Mouse (Mus musculus) urinary bladder, postnatal 25 days (tissue): ENCODE measurements at regions not wholly inside any gene's neighbourhood (a gene's known extent, or its start where the extent isn't known, plus 50 kb on each side); places are given as distances from the start of the nearest gene placed in this dataset.

Source experiments
- DNase-seq: peaks from one replicate; pipeline ENCODE4 v3.0.0; 2022; ENCODE audit warnings: low spot score

GRCm38 (mm10) chr9:47129101-47129500 lies 130.6 kb downstream of the Gm4791 start:
- DNase-seq, result no peak

GRCm38 (mm10) chr9:47133454-47133853 lies 134.9 kb downstream of the Gm4791 start:
- DNase-seq, result no peak

GRCm38 (mm10) chr9:47133873-47134272 lies 135.3 kb downstream of the Gm4791 start:
- no peak for DNase-seq

- no peak for DNase-seq
These were observed 135.9 kb downstream of the Gm4791 start for GRCm38 (mm10) chr9:47134479-47134878.

- DNase-seq, result no peak
These were observed 138.1 kb downstream of the Gm4791 start for GRCm38 (mm10) chr9:47136641-47137040.

- DNase-seq, result no peak
These were observed 154.9 kb downstream of the Gm4791 start for GRCm38 (mm10) chr9:47153471-47153870.

GRCm38 (mm10) chr9:47165480-47166131 lies 167.1 kb downstream of the Gm4791 start:
- DNase-seq, result no peak

- DNase-seq, result peak; percentile 7
These were observed 169.2 kb downstream of the Gm4791 start for GRCm38 (mm10) chr9:47167681-47168240.

- no peak for DNase-seq
These were observed 177.5 kb downstream of the Gm4791 start for GRCm38 (mm10) chr9:47176044-47176443.

GRCm38 (mm10) chr9:47218101-47218500 lies 219.6 kb downstream of the Gm4791 start:
- no peak for DNase-seq

- DNase-seq, result no peak
These were observed 225.0 kb downstream of the Gm4791 start for GRCm38 (mm10) chr9:47223536-47223935.

- no peak for DNase-seq
These were observed 225.7 kb downstream of the Gm4791 start for GRCm38 (mm10) chr9:47224249-47224648.

- no peak for DNase-seq
These were observed 228.1 kb downstream of the Gm4791 start for GRCm38 (mm10) chr9:47226476-47227271.

- no peak for DNase-seq
These were observed 228.8 kb downstream of the Gm4791 start for GRCm38 (mm10) chr9:47227298-47227697.

- DNase-seq, result no peak
These were observed 230.2 kb downstream of the Gm4791 start for GRCm38 (mm10) chr9:47228736-47229135.

GRCm38 (mm10) chr9:47229296-47229695 lies 230.8 kb downstream of the Gm4791 start:
- no peak for DNase-seq

GRCm38 (mm10) chr9:47240950-47241349 lies 242.4 kb downstream of the Gm4791 start:
- no peak for DNase-seq

GRCm38 (mm10) chr9:47242051-47242450 lies 243.5 kb downstream of the Gm4791 start:
- DNase-seq, result no peak

GRCm38 (mm10) chr9:47242526-47242925 lies 244.0 kb downstream of the Gm4791 start:
- no peak for DNase-seq

- DNase-seq, result no peak
These were observed 250.5 kb downstream of the Gm4791 start for GRCm38 (mm10) chr9:47249029-47249428.

- no peak for DNase-seq
These were observed 252.6 kb downstream of the Gm4791 start for GRCm38 (mm10) chr9:47251160-47251559.

- no peak for DNase-seq
These were observed 255.5 kb downstream of the Gm4791 start for GRCm38 (mm10) chr9:47253836-47254657.
